ENCODE assay signal across 8 mouse cellular contexts in genomic region chr14:50943932-50944667, GRCm38 (mm10). TPM values are rescaled to one million over a fixed set of nuclear protein-coding genes. Genes with fewer than 3 reads are reported as not detected.
DNase-seq lines count a peak whose midpoint lies in the region; ATAC-seq and TF ChIP-seq lines count a peak whose summit lies in the region.

TSS of gene Gm49342 (plus strand) at chr14:50944517.

- DNase-seq in A20 (ENCODE audit: low read depth, low spot score): peak; percentile 96
- peak; percentile 91 for DNase-seq in liver, adult 2 months (ENCODE audit: extremely low read depth, low read depth, low spot score)
- peak; percentile 93 for DNase-seq in splenic B cell, adult 2 months (ENCODE audit: low read depth, low spot score)

- H3K4me2 ChIP-seq in heart, embryonic 11.5 days: peak within 1 kb of the TSS; percentile 66
- H3K4me2 ChIP-seq in kidney, embryonic 16.5 days (replicated peaks; ENCODE audit: low read depth, low read length): peak within 1 kb of the TSS; percentile 71
- peak within 1 kb of the TSS; percentile 77 for H3K4me2 ChIP-seq in myocyte (ENCODE audit: low read depth)

- peak within 1 kb of the TSS; percentile 88 for H3K4me3 ChIP-seq in bone marrow macrophage, adult 2 months (ENCODE audit: insufficient read depth, low read length)
- peak within 1 kb of the TSS; percentile 52 for H3K4me3 ChIP-seq in heart, embryonic 11.5 days (ENCODE audit: low read depth, low read length)
- H3K4me3 ChIP-seq in kidney, embryonic 16.5 days (ENCODE audit: low read length): peak within 1 kb of the TSS; percentile 53
- peak within 1 kb of the TSS; percentile 67 for H3K4me3 ChIP-seq in liver, adult 2 months (ENCODE audit: insufficient read depth, low read depth, low read length)
- peak within 1 kb of the TSS; percentile 40 for H3K4me3 ChIP-seq in myocyte

- H3K27me3 ChIP-seq in heart, embryonic 11.5 days (ENCODE audit: control insufficient read depth, insufficient read depth, low read length): no peaks in the 10 kb centered on the region
- no peaks in the 10 kb centered on the region for H3K27me3 ChIP-seq in kidney, embryonic 16.5 days (ENCODE audit: insufficient read depth, low read length)
- no peaks in the 10 kb centered on the region for H3K27me3 ChIP-seq in liver, adult 2 months (ENCODE audit: control insufficient read depth, insufficient read depth, low read length)
- H3K27me3 ChIP-seq in myocyte (ENCODE audit: control insufficient read depth, insufficient read depth, insufficient read length): no peaks in the 10 kb centered on the region
- no peaks in the 10 kb centered on the region for H3K27me3 ChIP-seq in splenic B cell, adult 2 months (ENCODE audit: control insufficient read depth, insufficient read depth, low read length, poor library complexity, severe bottlenecking)

- ATAC-seq in erythroblast, adult 5-6 weeks (replicated peaks; ENCODE audit: low FRiP score, poor library complexity, severe bottlenecking): peak; percentile 88
- ATAC-seq in heart, embryonic 11.5 days (replicated peaks; ENCODE audit: insufficient number of reproducible peaks, low FRiP score, low TSS enrichment): peak; percentile 97
- ATAC-seq in kidney, embryonic 16.5 days (ENCODE audit: low FRiP score, low TSS enrichment): peak; percentile 99

- WGBS in heart, embryonic 11.5 days (ENCODE audit: insufficient replicate concordance): 15% methylated on average over 31 of the region's 31 CpGs
- WGBS in kidney, embryonic 16.5 days: 17% methylated on average over 31 of the region's 31 CpGs
- 3% methylated on average over 31 of the region's 31 CpGs for WGBS in liver, adult 2 months

- no peaks in the 10 kb centered on the region for H3K36me3 ChIP-seq in heart, embryonic 11.5 days (ENCODE audit: control insufficient read depth, insufficient read depth, low read length)
- no peaks in the 10 kb centered on the region for H3K36me3 ChIP-seq in kidney, embryonic 16.5 days (ENCODE audit: insufficient read depth, low read length)
- H3K36me3 ChIP-seq in liver, adult 2 months (ENCODE audit: control insufficient read depth, insufficient read depth, low read length): peaks cover 1% of the 10 kb centered on the region
- H3K36me3 ChIP-seq in myocyte (ENCODE audit: control insufficient read depth, insufficient read depth): no peaks in the 10 kb centered on the region
- H3K36me3 ChIP-seq in splenic B cell, adult 2 months (ENCODE audit: control insufficient read depth, insufficient read depth, low read length, poor library complexity, severe bottlenecking): no peaks in the 10 kb centered on the region

- no peaks in the 10 kb centered on the region for H3K9me3 ChIP-seq in heart, embryonic 11.5 days (replicated peaks; ENCODE audit: control insufficient read depth, low read length)
- no peaks in the 10 kb centered on the region for H3K9me3 ChIP-seq in kidney, embryonic 16.5 days (ENCODE audit: low read length)

- peak within 1 kb of the TSS; percentile 97 for H3K27ac ChIP-seq in bone marrow macrophage, adult 2 months (ENCODE audit: insufficient read depth, low read depth, low read length)
- peak within 1 kb of the TSS; percentile 85 for H3K27ac ChIP-seq in heart, embryonic 11.5 days (ENCODE audit: low read depth, low read length)
- H3K27ac ChIP-seq in kidney, embryonic 16.5 days (ENCODE audit: low read length): peak within 1 kb of the TSS; percentile 88
- H3K27ac ChIP-seq in liver, adult 2 months (replicated peaks; ENCODE audit: insufficient read depth, low read depth, low read length): peak within 1 kb of the TSS; percentile 94

- H3K79me2 ChIP-seq in liver, adult 2 months (ENCODE audit: control insufficient read depth, insufficient read depth, low read length): no peaks in the 10 kb centered on the region; the same call in 1 of the 2 replicates
- H3K79me2 ChIP-seq in myocyte (ENCODE audit: control insufficient read depth, insufficient read depth): no peaks in the 10 kb centered on the region

- TF ChIP-seq POLR2A in bone marrow macrophage, adult 2 months (IDR thresholded peaks at IDR 0.05; ENCODE audit: borderline replicate concordance, low read depth, low read length): peak; percentile 76; the same call in 1 of the 2 replicates
- peak; percentile 99 for TF ChIP-seq POLR2A in liver, adult 2 months (IDR thresholded peaks at IDR 0.05; ENCODE audit: extremely low read depth, insufficient read depth, low read length)
- TF ChIP-seq POLR2A in myocyte (IDR thresholded peaks at IDR 0.05; ENCODE audit: insufficient read length, low read depth): peak; percentile 96

- H3K9ac ChIP-seq in heart, embryonic 11.5 days (ENCODE audit: low read depth, low read length): peak within 1 kb of the TSS; percentile 71
- peak within 1 kb of the TSS; percentile 65 for H3K9ac ChIP-seq in kidney, embryonic 16.5 days (replicated peaks; ENCODE audit: low read length)
- H3K9ac ChIP-seq in liver, adult 2 months (ENCODE audit: low read depth, low read length): peak within 1 kb of the TSS; percentile 70

- H3ac ChIP-seq in myocyte (ENCODE audit: control insufficient read depth, insufficient read length): no peak within 1 kb of the TSS

- no peak for TF ChIP-seq CTCF in bone marrow macrophage, adult 2 months (IDR thresholded peaks at IDR 0.05; ENCODE audit: low read depth, low read length)
- TF ChIP-seq CTCF in liver, adult 2 months (IDR thresholded peaks at IDR 0.05; ENCODE audit: low read depth, low read length): peak; percentile 47; the same call in 1 of the 2 replicates

- H3K4me1 ChIP-seq in bone marrow macrophage, adult 2 months (ENCODE audit: control insufficient read depth, insufficient read depth, low read length): peaks cover 10% of the 10 kb centered on the region
- no peaks in the 10 kb centered on the region for H3K4me1 ChIP-seq in heart, embryonic 11.5 days (ENCODE audit: control insufficient read depth, insufficient read depth, low read length)
- peaks cover 8% of the 10 kb centered on the region; the same call in 1 of the 2 replicates for H3K4me1 ChIP-seq in kidney, embryonic 16.5 days (ENCODE audit: insufficient read depth, low read length)
- 0 out of 2 replicates have a peak, but pooled peaks cover 2% of the 10 kb centered on the region for H3K4me1 ChIP-seq in liver, adult 2 months (ENCODE audit: control insufficient read depth, insufficient read depth, low read length)

TF ChIP-seq in myocyte, 11 proteins besides CTCF, POLR2A, EP300 and RAD21:
- TF ChIP-seq POLR2AphosphoS2 (IDR thresholded peaks at IDR 0.05; ENCODE audit: insufficient read length, low read depth): peak; percentile 93
- no peak for TF ChIP-seq USF1 (IDR thresholded peaks at IDR 0.05; ENCODE audit: low read depth)
- peak; percentile 84 for TF ChIP-seq CEBPB (IDR thresholded peaks at IDR 0.05; ENCODE audit: insufficient read depth, poor library complexity, severe bottlenecking)
- TF ChIP-seq E2F4 (IDR thresholded peaks at IDR 0.05; ENCODE audit: insufficient read depth): no peak
TF ChIP-seq in myocyte: peak in this region for 2.

RNA-seq across cellular contexts. Expression of gene Gm49342, which starts in this region (rescaled TPM):
- polyA plus RNA-seq in bone marrow macrophage, adult 2 months (2012; ENCODE audit: insufficient read depth, insufficient read length, missing spikeins): 7.7 and 45.7 TPM in 2 replicates
- not detected in 2 replicates for total RNA-seq in erythroblast, adult 5-6 weeks (2015; ENCODE audit: low replicate concordance)
- total RNA-seq in erythroblast, adult 5-6 weeks (2017; ENCODE audit: low replicate concordance): not detected in 2 replicates
- not detected in 2 replicates for polyA plus RNA-seq in heart, embryonic 11.5 days (2014; fragmentation: Nextera tagmentation; extraction: Ambion mirVana)
- polyA plus RNA-seq in kidney, embryonic 16.5 days (2015; fragmentation: Nextera tagmentation; extraction: Ambion mirVana): not detected in 2 replicates
- total RNA-seq in liver, adult 2 months (2014; rRNA removed): 51.7 and 94.7 TPM in 2 replicates
- 45.7 and 80.3 TPM in 2 replicates for polyA plus RNA-seq in liver, adult 2 months (2012; rRNA removed)
- polyA plus RNA-seq in myocyte (2012; fragmentation: generic; extraction: Trizol): 11.9 TPM

Comparison
In these comparisons a context has a peak if more than half of its experiments do, and no peak if none do; other contexts are left out.
1. Peak in every context shown above with its lines: DNase-seq, ATAC-seq, H3K4me3 ChIP-seq and H3K27ac ChIP-seq.
2. RNA of gene Gm49342 (total RNA-seq): 51.7 to 94.7 TPM in liver, adult 2 months; not detected in erythroblast, adult 5-6 weeks; every median in the first group is over 10 times any median in the second.
3. Peak in ATAC-seq in erythroblast, adult 5-6 weeks; RNA of the gene not detected or under 1 TPM.
4. Peak in ATAC-seq, H3K4me3 ChIP-seq, H3K27ac ChIP-seq, H3K9ac ChIP-seq and H3K4me2 ChIP-seq in heart, embryonic 11.5 days; RNA of the gene not detected or under 1 TPM.
5. Peak in ATAC-seq, H3K4me3 ChIP-seq, H3K27ac ChIP-seq, H3K9ac ChIP-seq and H3K4me2 ChIP-seq in kidney, embryonic 16.5 days; RNA of the gene not detected or under 1 TPM.